Mouse (Mus musculus) heart, embryonic 16.5 days (tissue): ENCODE results near the gene Gstp2. TPM values are rescaled to one million over a fixed set of nuclear protein-coding genes. Genes with fewer than 3 reads are reported as not detected.
"Not testable (repeated sequence)": the region's sequence is repeated elsewhere in the genome, so short reads cannot be mapped to it uniquely, and the experiment has no call there.

Experiments used
- ATAC-seq: fragments of 200-750 bp; cut with Nextera tagmentation; replicated peaks from 2 replicates; pipeline ENCODE4 v1.8.0; 2017; ENCODE audit warnings: moderate number of reproducible peaks; ENCODE audit not compliant: insufficient read depth, low FRiP score; ENCODE audit errors: extremely low read depth
- H3K27ac ChIP-seq: fragments of 300-500 bp; sonication (generic); 2 replicates; pipeline ENCODE4 v1.5.1; 2014; ENCODE audit warnings: mild to moderate bottlenecking, low read length, control low read depth, moderate library complexity
- H3K27me3 ChIP-seq: fragments of 300-500 bp; sonication (generic); 2 replicates; pipeline ENCODE4 v1.6.1; 2014; ENCODE audit warnings: low read length, mixed read lengths; ENCODE audit not compliant: control insufficient read depth, insufficient read depth
- H3K36me3 ChIP-seq: fragments of 300-500 bp; sonication (generic); 2 replicates; pipeline ENCODE4 v1.6.1; 2014; ENCODE audit not compliant: control insufficient read depth, insufficient read depth
- H3K4me1 ChIP-seq: fragments of 300-500 bp; sonication (generic); 2 replicates; pipeline ENCODE4 v1.6.1; 2014; ENCODE audit warnings: low read length, mixed read lengths; ENCODE audit not compliant: control insufficient read depth, insufficient read depth
- H3K4me2 ChIP-seq: fragments of 300-500 bp; sonication (generic); 2 replicates; pipeline ENCODE4 v1.6.1; 2014; ENCODE audit warnings: low read depth, mild to moderate bottlenecking, control low read depth, low read length
- H3K4me3 ChIP-seq: fragments of 300-500 bp; sonication (generic); 2 replicates; pipeline ENCODE4 v1.5.1; 2014; ENCODE audit warnings: mild to moderate bottlenecking, control low read depth, low read length
- H3K9ac ChIP-seq: fragments of 300-500 bp; sonication (generic); 2 replicates; pipeline ENCODE4 v1.6.1; 2014; ENCODE audit warnings: low read length, control low read depth
- H3K9me3 ChIP-seq: fragments of 300-500 bp; sonication (generic); replicated peaks from 2 replicates; pipeline ENCODE4 v1.6.1; 2016; ENCODE audit warnings: low read length; ENCODE audit not compliant: control insufficient read depth
- WGBS: fragments of 180-500 bp; shearing (Covaris S2); extraction: QIAGEN DNeasy Blood & Tissue Kit; methylation state at CpG from one replicate; pipeline ENCODE4 v1.1.7; 2014; 5-methylcytosine and 5-hydroxymethylcytosine counted together
- polyA plus RNA-seq: library from polyadenylated mRNA; unstranded; fragments of >200 nt; fragmentation: Nextera tagmentation; extraction: Ambion mirVana; gene quantifications from 2 replicates; pipeline ENCODE4 v1.2.1, GENCODE M21; 2015

The Gstp2 gene
- polyA plus RNA-seq, 1 experiment from 2014 or later = 8.0 TPM

DNA sequence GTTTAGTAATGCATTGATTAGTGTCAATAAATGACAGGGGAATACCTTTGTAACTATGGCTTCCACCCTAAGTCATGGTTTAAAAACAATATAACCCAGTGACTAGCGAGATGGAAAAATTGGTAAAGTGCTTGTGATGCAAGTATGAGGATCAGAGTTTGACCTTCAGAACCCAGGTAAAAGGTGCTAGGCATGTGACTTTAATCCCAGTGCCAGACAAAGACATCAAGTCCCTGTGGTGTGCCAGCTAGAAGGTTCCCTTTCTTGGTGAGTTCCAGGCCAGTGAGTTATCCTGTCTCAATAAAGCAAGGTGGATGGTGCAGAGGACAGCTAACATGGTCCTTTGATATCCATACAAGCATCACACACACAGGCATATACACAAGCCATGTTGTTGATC is 29.7 kb upstream of the Gstp2 start:
- WGBS = 84% methylated on average over 1 of the region's 1 CpGs
- Histone ChIP-seq H3K4me2 (no peak overlapping the region), H3K36me3 (no peaks in the 10 kb centered on the region), H3K9me3 (no peaks in the 10 kb centered on the region), H3K4me3 (no peak overlapping the region), H3K27ac (no peak overlapping the region), H3K27me3 (no peaks in the 10 kb centered on the region), H3K9ac (no peak overlapping the region), H3K4me1 (no peaks in the 10 kb centered on the region)
- no peak for ATAC-seq

GRCm38 (mm10) chr19:4072706-4073424 is 27.0 kb upstream of the Gstp2 start:
- Histone ChIP-seq H3K4me2 (no peak overlapping the region), H3K4me3 (no peak overlapping the region), H3K36me3 (no peaks in the 10 kb centered on the region), H3K27ac (no peak overlapping the region), H3K9ac (no peak overlapping the region), H3K27me3 (no peaks in the 10 kb centered on the region), H3K9me3 (no peaks in the 10 kb centered on the region), H3K4me1 (no peaks in the 10 kb centered on the region)
- WGBS = 87% methylated on average over 6 of the region's 6 CpGs
- ATAC-seq = no peak

DNA sequence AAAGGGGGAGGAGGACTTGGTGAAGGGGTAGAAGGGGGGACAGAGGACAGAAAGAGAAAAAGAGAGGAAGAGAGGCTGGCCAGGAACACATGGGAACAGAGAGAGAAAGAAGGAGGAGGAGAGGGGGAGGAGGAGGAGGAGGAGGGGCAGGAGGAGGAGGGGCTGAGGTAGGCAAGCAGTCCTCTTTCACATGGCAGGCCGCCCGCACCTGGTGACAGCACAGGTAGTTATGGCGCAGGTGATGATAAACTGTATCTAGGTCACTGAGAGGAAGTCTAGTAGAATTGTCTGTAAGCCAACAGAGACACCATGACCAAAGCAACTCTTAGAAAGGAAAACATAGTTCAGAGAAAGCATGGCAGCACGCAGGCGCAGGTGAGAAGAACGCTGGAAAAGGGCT is 25.6 kb upstream of the Gstp2 start:
- no peaks in the 10 kb centered on the region for H3K9me3 ChIP-seq
- no peaks in the 10 kb centered on the region for H3K36me3 ChIP-seq
- H3K4me3 ChIP-seq = no peak overlapping the region
- H3K9ac ChIP-seq = no peak overlapping the region
- H3K27ac ChIP-seq = no peak overlapping the region
- no peak for ATAC-seq
- no peak overlapping the region for H3K4me2 ChIP-seq
- H3K27me3 ChIP-seq = no peaks in the 10 kb centered on the region
- WGBS = 88% methylated on average over 6 of the region's 6 CpGs
- H3K4me1 ChIP-seq = no peaks in the 10 kb centered on the region

DNA sequence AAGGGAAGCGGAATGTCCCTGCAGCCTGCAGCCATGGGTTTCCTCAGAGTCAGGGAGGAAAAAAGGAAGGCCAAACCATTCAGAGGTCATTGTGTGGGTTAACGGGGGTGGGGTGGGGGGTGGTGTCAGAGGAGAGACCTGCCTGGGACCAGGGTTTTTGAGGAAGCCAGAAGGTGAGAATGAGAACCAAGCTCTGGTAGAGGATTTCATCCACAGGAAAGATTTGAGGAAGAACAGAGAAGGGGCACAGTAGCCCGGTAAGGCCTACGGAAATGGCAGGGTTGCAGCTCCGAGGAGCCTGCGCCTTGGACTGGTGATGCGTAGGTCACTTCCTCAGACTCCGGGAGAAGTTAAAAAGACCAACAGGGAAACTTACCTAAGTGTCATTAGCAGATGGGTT is 24.9 kb upstream of the Gstp2 start:
- no peak for ATAC-seq
- Histone ChIP-seq H3K4me2 (no peak overlapping the region), H3K4me3 (no peak overlapping the region), H3K27me3 (no peaks in the 10 kb centered on the region), H3K4me1 (no peaks in the 10 kb centered on the region), H3K36me3 (no peaks in the 10 kb centered on the region), H3K9me3 (no peaks in the 10 kb centered on the region), H3K9ac (no peak overlapping the region), H3K27ac (no peak overlapping the region)
- 76% methylated on average over 8 of the region's 8 CpGs for WGBS

GRCm38 (mm10) chr19:4070311-4070710 is 24.5 kb upstream of the Gstp2 start:
- H3K4me2 ChIP-seq = no peak overlapping the region
- H3K4me1 ChIP-seq = no peaks in the 10 kb centered on the region
- H3K4me3 ChIP-seq = no peak overlapping the region
- 77% methylated on average over 15 of the region's 15 CpGs for WGBS
- H3K27ac ChIP-seq = no peak overlapping the region
- no peaks in the 10 kb centered on the region for H3K36me3 ChIP-seq
- no peaks in the 10 kb centered on the region for H3K9me3 ChIP-seq
- no peak overlapping the region for H3K9ac ChIP-seq
- no peak for ATAC-seq
- no peaks in the 10 kb centered on the region for H3K27me3 ChIP-seq

- no peak overlapping the region for H3K27ac ChIP-seq
- no peak overlapping the region for H3K4me3 ChIP-seq
- H3K36me3 ChIP-seq = no peaks in the 10 kb centered on the region
- no peak overlapping the region for H3K4me2 ChIP-seq
- H3K9ac ChIP-seq = no peak overlapping the region
- H3K9me3 ChIP-seq = no peaks in the 10 kb centered on the region
- no peaks in the 10 kb centered on the region for H3K27me3 ChIP-seq
- 72% methylated on average over 15 of the region's 15 CpGs for WGBS
- H3K4me1 ChIP-seq = no peaks in the 10 kb centered on the region
- ATAC-seq = no peak
Measured at GRCm38 (mm10) chr19:4068717-4069410, 23.0 kb upstream of the Gstp2 start.

GRCm38 (mm10) chr19:4068242-4068641 is 22.4 kb upstream of the Gstp2 start:
- not testable (repeated sequence) for ATAC-seq, H3K27ac ChIP-seq, H3K4me2 ChIP-seq, H3K27me3 ChIP-seq, H3K4me1 ChIP-seq, H3K4me3 ChIP-seq, H3K9me3 ChIP-seq, H3K9ac ChIP-seq, H3K36me3 ChIP-seq
- 91% methylated on average over 2 of the region's 2 CpGs for WGBS

DNA sequence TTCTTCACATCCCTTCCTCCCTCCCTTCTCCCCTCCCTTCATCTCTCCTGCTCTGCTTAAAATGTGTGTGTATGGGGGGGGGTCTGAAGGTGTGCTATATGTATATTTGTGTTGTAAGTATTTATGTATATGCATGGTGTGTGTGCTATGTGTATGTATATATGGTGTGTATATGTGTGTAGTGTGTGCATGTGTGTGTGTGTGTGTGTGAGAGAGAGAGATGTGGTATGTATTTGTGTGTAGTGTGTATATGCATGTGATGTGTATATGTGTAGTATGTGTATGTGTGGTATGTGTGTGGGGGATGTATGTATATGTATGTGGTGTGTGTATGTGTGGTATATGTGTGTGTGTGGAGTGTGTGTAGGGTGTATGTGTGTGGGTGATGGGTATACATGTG is 21.1 kb upstream of the Gstp2 start:
- H3K4me3 ChIP-seq = no peak overlapping the region
- H3K36me3 ChIP-seq = no peaks in the 10 kb centered on the region
- no peaks in the 10 kb centered on the region for H3K9me3 ChIP-seq
- no peak overlapping the region for H3K9ac ChIP-seq
- no peak overlapping the region for H3K4me2 ChIP-seq
- no peak overlapping the region for H3K27ac ChIP-seq
- no peaks in the 10 kb centered on the region for H3K27me3 ChIP-seq
- no peaks in the 10 kb centered on the region for H3K4me1 ChIP-seq
- ATAC-seq = no peak

GRCm38 (mm10) chr19:4066280-4066679 is 20.5 kb upstream of the Gstp2 start:
- no peaks in the 10 kb centered on the region for H3K4me1 ChIP-seq
- H3K27me3 ChIP-seq = no peaks in the 10 kb centered on the region
- no peak overlapping the region for H3K27ac ChIP-seq
- no peak overlapping the region for H3K4me3 ChIP-seq
- no peaks in the 10 kb centered on the region for H3K36me3 ChIP-seq
- H3K9ac ChIP-seq = no peak overlapping the region
- WGBS = 80% methylated on average over 6 of the region's 6 CpGs
- no peak overlapping the region for H3K4me2 ChIP-seq
- no peaks in the 10 kb centered on the region for H3K9me3 ChIP-seq
- ATAC-seq = no peak
